8 mouse cellular contexts compared by ENCODE assay signal in the genomic region with DNA sequence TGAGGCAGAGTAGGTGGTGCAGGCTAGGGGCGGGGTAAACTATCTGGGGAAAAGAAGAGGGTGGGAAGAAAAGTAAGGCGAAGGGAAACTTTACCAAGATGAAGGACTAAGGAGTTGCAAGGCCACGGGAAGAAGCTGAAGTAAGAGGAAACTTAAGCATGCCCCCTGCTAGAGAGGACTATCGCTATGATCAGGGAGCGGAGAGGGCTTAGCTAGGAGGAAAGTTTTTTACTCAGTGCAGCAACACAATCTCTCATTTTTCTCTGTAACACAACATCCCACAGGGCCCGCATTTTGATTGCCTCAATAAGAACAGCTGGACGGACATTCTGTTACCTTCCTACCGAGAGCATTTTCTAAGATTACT. TPM values are rescaled to one million over a fixed set of nuclear protein-coding genes. Genes with fewer than 3 reads are reported as not detected.
A peak's percentile ranks its signal among the peaks of the same experiment; 100 is the strongest.
DNase-seq lines count a peak whose midpoint lies in the region; ATAC-seq and TF ChIP-seq lines count a peak whose summit lies in the region.

No protein-coding gene starts in this region.

- no peaks in the 10 kb centered on the region for H3K4me1 ChIP-seq in kidney, adult 2 months (ENCODE audit: control insufficient read depth, insufficient read depth, low read length)
- H3K4me1 ChIP-seq in hindbrain, embryonic 12.5 days: peaks cover 2% of the 10 kb centered on the region; the same call in 1 of the 2 replicates
- peaks cover 6% of the 10 kb centered on the region; the same call in 1 of the 2 replicates for H3K4me1 ChIP-seq in midbrain, embryonic 10.5 days

- TF ChIP-seq POLR2A in kidney, adult 2 months (IDR thresholded peaks at IDR 0.05; ENCODE audit: low read depth, low read length): no peak

- H3K4me2 ChIP-seq in hindbrain, embryonic 12.5 days (replicated peaks): peak overlapping the region; percentile 60

- no peaks in the 10 kb centered on the region for H3K27me3 ChIP-seq in kidney, adult 2 months (replicated peaks; ENCODE audit: control insufficient read depth, insufficient read depth, low read length)
- peaks cover 8% of the 10 kb centered on the region for H3K27me3 ChIP-seq in Patski
- H3K27me3 ChIP-seq in hindbrain, embryonic 12.5 days: no peaks in the 10 kb centered on the region
- no peaks in the 10 kb centered on the region for H3K27me3 ChIP-seq in midbrain, embryonic 10.5 days (ENCODE audit: low read depth, poor library complexity, severe bottlenecking)

- CTCF ChIA-PET in Patski (lab: Charles Lee): no interaction called here

- peak overlapping the region; percentile 35 for H3K9ac ChIP-seq in hindbrain, embryonic 12.5 days

- 0% methylated on average over 8 of the region's 8 CpGs for WGBS in kidney, adult 2 months
- WGBS in hindbrain, embryonic 12.5 days: 15% methylated on average over 8 of the region's 8 CpGs
- WGBS in midbrain, embryonic 10.5 days: 16% methylated on average over 8 of the region's 8 CpGs

- no peaks in the 10 kb centered on the region for H3K36me3 ChIP-seq in kidney, adult 2 months (ENCODE audit: control insufficient read depth, insufficient read depth, low read length)
- no peaks in the 10 kb centered on the region for H3K36me3 ChIP-seq in hindbrain, embryonic 12.5 days
- H3K36me3 ChIP-seq in midbrain, embryonic 10.5 days: peaks cover 13% of the 10 kb centered on the region

- TF ChIP-seq CTCF in kidney, adult 2 months (conservative IDR thresholded peaks at IDR 0.05; ENCODE audit: insufficient read depth, insufficient read length, low read depth, low read length): no peak
- TF ChIP-seq CTCF in Patski (IDR thresholded peaks at IDR 0.05): no peak

- in situ Hi-C loops in Patski (cut with MboI; ENCODE audit: low pct_unique_long_range_greater_than_20kb): no loop called here

- POLR2A ChIA-PET in Patski (lab: Charles Lee): interaction anchor here (1.2 to 1.3 kb wide), 3 partner anchors 24 to 35 kb away, joined by 3 to 4 read pairs (median 4); a partner anchor contains a TSS

- no peak for ATAC-seq in Patski
- ATAC-seq in hindbrain, embryonic 12.5 days (ENCODE audit: low FRiP score): no peak

- no peaks in the 10 kb centered on the region for H3K9me3 ChIP-seq in hindbrain, embryonic 12.5 days (replicated peaks)
- H3K9me3 ChIP-seq in midbrain, embryonic 10.5 days (replicated peaks): no peaks in the 10 kb centered on the region

- peak overlapping the region; percentile 81 for H3K4me3 ChIP-seq in kidney, adult 2 months (ENCODE audit: insufficient read depth, low read depth, low read length)
- H3K4me3 ChIP-seq in hindbrain, embryonic 12.5 days: peak overlapping the region; percentile 51
- H3K4me3 ChIP-seq in midbrain, embryonic 10.5 days: peak overlapping the region; percentile 63

- DNase-seq in kidney, adult 2 months: no peak
- no peak for DNase-seq in kidney, postnatal 25 days
- DNase-seq in Patski (ENCODE audit: low read depth, low spot score): peak; percentile 15
- no peak for DNase-seq in midbrain, embryonic 10.5 days (ENCODE audit: low spot score)
- DNase-seq in cerebellum, adult 8-10 months: no peak
- DNase-seq in adrenal gland, adult 8-10 months: no peak
- no peak for DNase-seq in kidney, adult 8-10 months

- peak overlapping the region; percentile 99 for H3K27ac ChIP-seq in kidney, adult 2 months (ENCODE audit: insufficient read depth, low read depth, low read length)
- peak overlapping the region; percentile 92 for H3K27ac ChIP-seq in hindbrain, embryonic 12.5 days
- peak overlapping the region; percentile 95 for H3K27ac ChIP-seq in midbrain, embryonic 10.5 days (replicated peaks)

RNA-seq across cellular contexts. Expression of a gene that starts 10.8 kb away (rescaled TPM):
- polyA plus RNA-seq in kidney, adult 2 months (2012; rRNA removed): 6.4 and 6.5 TPM in 2 replicates
- polyA plus RNA-seq in Patski (2021): 66.1 TPM
- polyA plus RNA-seq in hindbrain, embryonic 12.5 days (2016; fragmentation: Nextera tagmentation; extraction: Ambion mirVana): 31.5 and 33.8 TPM in 2 replicates
- 35.2 and 37.7 TPM in 2 replicates for polyA plus RNA-seq in midbrain, embryonic 10.5 days (2016; fragmentation: Nextera tagmentation; extraction: Ambion mirVana)
- 10 to 100 TPM; 39.7 to 43.5 (median 41.5) TPM for total RNA-seq in adrenal gland, adult 8-10 months (2022)

RNA-seq across cellular contexts. Expression of a gene that starts 35.2 kb away (rescaled TPM):
- polyA plus RNA-seq in kidney, adult 2 months (2012; rRNA removed): 10.7 and 13.5 TPM in 2 replicates
- polyA plus RNA-seq in Patski (2021): 82.4 TPM
- polyA plus RNA-seq in hindbrain, embryonic 12.5 days (2016; fragmentation: Nextera tagmentation; extraction: Ambion mirVana): 125 TPM in 2 replicates
- 80.4 TPM in 2 replicates for polyA plus RNA-seq in midbrain, embryonic 10.5 days (2016; fragmentation: Nextera tagmentation; extraction: Ambion mirVana)
- 10 to 100 TPM; 67.1 to 79.3 (median 72.5) TPM for total RNA-seq in adrenal gland, adult 8-10 months (2022)
